Mouse (Mus musculus): Measurements from ENCODE around the gene Hmx3. TPM values are rescaled to one million over a fixed set of nuclear protein-coding genes. Genes with fewer than 3 reads are reported as not detected.

Hmx3 gene
- polyA plus RNA-seq, 1 experiment from 2014 or later = 1.3 TPM

GRCm38 (mm10) chr7:131560697-131561042 is 18.0 kb downstream of the Hmx3 start:
- WGBS = under 1% methylated on average over 14 of the region's 14 CpGs
- Histone ChIP-seq H3K4me3 (peak overlapping the region; percentile 72), H3K27ac (peak overlapping the region; percentile 94), H3K4me1 (replicated peaks) (peaks cover 35% of the 10 kb centered on the region), H3K4me2 (peak overlapping the region; percentile 86), H3K36me3 (peaks cover 30% of the 10 kb centered on the region), H3K9ac (peak overlapping the region; percentile 88), H3K9me3 (no peaks in the 10 kb centered on the region), H3K27me3 (peaks cover 38% of the 10 kb centered on the region)
- peak; percentile 79 for ATAC-seq (ENCODE audit: low FRiP score)

- peaks cover 29% of the 10 kb centered on the region for H3K36me3 ChIP-seq
- H3K27ac ChIP-seq = no peak overlapping the region
- H3K4me1 ChIP-seq (replicated peaks) = no peaks in the 10 kb centered on the region
- H3K4me3 ChIP-seq = no peak overlapping the region
- H3K9me3 ChIP-seq = no peaks in the 10 kb centered on the region
- 76% methylated on average over 6 of the region's 6 CpGs for WGBS
- H3K27me3 ChIP-seq = no peaks in the 10 kb centered on the region
- no peak for ATAC-seq (ENCODE audit: low FRiP score)
- no peak overlapping the region for H3K9ac ChIP-seq
- no peak overlapping the region for H3K4me2 ChIP-seq
Observed at GRCm38 (mm10) chr7:131575246-131575645, 32.6 kb downstream of the Hmx3 start.

GRCm38 (mm10) chr7:131582178-131582577 is 39.5 kb downstream of the Hmx3 start:
- no peak overlapping the region for H3K4me2 ChIP-seq
- H3K36me3 ChIP-seq = no peaks in the 10 kb centered on the region
- no peak overlapping the region for H3K27ac ChIP-seq
- no peak overlapping the region for H3K4me3 ChIP-seq
- H3K9me3 ChIP-seq = no peaks in the 10 kb centered on the region
- H3K27me3 ChIP-seq = peaks cover 10% of the 10 kb centered on the region; the same call in 1 of the 2 replicates
- H3K9ac ChIP-seq = no peak overlapping the region
- ATAC-seq (ENCODE audit: low FRiP score) = no peak
- H3K4me1 ChIP-seq (replicated peaks) = no peaks in the 10 kb centered on the region
- WGBS = 57% methylated on average over 9 of the region's 9 CpGs

GRCm38 (mm10) chr7:131585551-131585950 is 42.9 kb downstream of the Hmx3 start:
- Histone ChIP-seq H3K9me3 (no peaks in the 10 kb centered on the region), H3K27ac (no peak overlapping the region), H3K4me2 (no peak overlapping the region), H3K4me1 (replicated peaks) (no peaks in the 10 kb centered on the region), H3K27me3 (peaks cover 17% of the 10 kb centered on the region; the same call in 1 of the 2 replicates), H3K36me3 (no peaks in the 10 kb centered on the region), H3K4me3 (no peak overlapping the region), H3K9ac (no peak overlapping the region)
- ATAC-seq (ENCODE audit: low FRiP score) = no peak
- 79% methylated on average over 5 of the region's 5 CpGs for WGBS

Other genes starting within 250 kb of the Hmx3 start
- not detected in 2 replicates for gene Cuzd1, start 220.6 kb upstream of the Hmx3 start, polyA plus RNA-seq (2015; fragmentation: Nextera tagmentation; extraction: Ambion mirVana)
- not detected in 2 replicates for gene Fam24b, start 213.4 kb upstream of the Hmx3 start, polyA plus RNA-seq (2015; fragmentation: Nextera tagmentation; extraction: Ambion mirVana)
- gene Fam24a, start 209.0 kb upstream of the Hmx3 start, polyA plus RNA-seq (2015; fragmentation: Nextera tagmentation; extraction: Ambion mirVana) = not detected in 2 replicates
- 22.9 and 30.0 TPM in 2 replicates for gene 2310057M21Rik, start 180.1 kb upstream of the Hmx3 start, polyA plus RNA-seq (2015; fragmentation: Nextera tagmentation; extraction: Ambion mirVana)
- 42.7 and 46.4 TPM in 2 replicates for gene Pstk, start 171.7 kb upstream of the Hmx3 start, polyA plus RNA-seq (2015; fragmentation: Nextera tagmentation; extraction: Ambion mirVana)
- 13.1 and 14.9 TPM in 2 replicates for gene Ikzf5, start 132.3 kb upstream of the Hmx3 start, polyA plus RNA-seq (2015; fragmentation: Nextera tagmentation; extraction: Ambion mirVana)
- gene Acadsb, start 132.3 kb upstream of the Hmx3 start, polyA plus RNA-seq (2015; fragmentation: Nextera tagmentation; extraction: Ambion mirVana) = 98.6 and 99.7 TPM in 2 replicates
- gene Hmx2, start 5.9 kb downstream of the Hmx3 start, polyA plus RNA-seq (2015; fragmentation: Nextera tagmentation; extraction: Ambion mirVana) = 2.4 and 3.3 TPM in 2 replicates
- gene Bub3, start 17.4 kb downstream of the Hmx3 start, polyA plus RNA-seq (2015; fragmentation: Nextera tagmentation; extraction: Ambion mirVana) = 178 and 200 TPM in 2 replicates

All from hindbrain, embryonic 13.5 days (tissue).